Mouse (Mus musculus) G1E (cell line): ENCODE results near the gene H2-D1.

Experiments
- CTCF ChIP-seq: IDR thresholded peaks from 2 replicates; pipeline ENCODE4 v1.5.1; 2012; ENCODE audit warnings: low read depth, low read length, inconsistent platforms, mixed read lengths
- GATA1 ChIP-seq: IDR thresholded peaks from 2 replicates; pipeline ENCODE4 v1.6.1; 2012; ENCODE audit warnings: borderline replicate concordance, low read length, inconsistent platforms, mixed read lengths
- GATA2 ChIP-seq: IDR thresholded peaks from 2 replicates; pipeline ENCODE4 v1.6.1; 2012; ENCODE audit warnings: low read depth, low read length, inconsistent platforms, borderline replicate concordance
- TAL1 ChIP-seq: conservative IDR thresholded peaks from 2 replicates; pipeline ENCODE4 v1.6.1; 2012; ENCODE audit warnings: low read depth, low read length, inconsistent platforms, mixed read lengths

- no peak for TF ChIP-seq CTCF
- no peak for TF ChIP-seq GATA1
- TF ChIP-seq GATA2: no peak
- TF ChIP-seq TAL1: no peak
These were observed 3.7 kb upstream of the H2-D1 start for GRCm38 (mm10) chr17:35258492-35259478.
